Mouse (Mus musculus): ENCODE measurements at regions not wholly inside any gene's neighbourhood (a gene's known extent, or its start where the extent isn't known, plus 50 kb on each side); places are given as distances from the start of the nearest gene placed in this dataset.
A peak's percentile ranks its signal among the peaks of the same experiment; 100 is the strongest.

DNA sequence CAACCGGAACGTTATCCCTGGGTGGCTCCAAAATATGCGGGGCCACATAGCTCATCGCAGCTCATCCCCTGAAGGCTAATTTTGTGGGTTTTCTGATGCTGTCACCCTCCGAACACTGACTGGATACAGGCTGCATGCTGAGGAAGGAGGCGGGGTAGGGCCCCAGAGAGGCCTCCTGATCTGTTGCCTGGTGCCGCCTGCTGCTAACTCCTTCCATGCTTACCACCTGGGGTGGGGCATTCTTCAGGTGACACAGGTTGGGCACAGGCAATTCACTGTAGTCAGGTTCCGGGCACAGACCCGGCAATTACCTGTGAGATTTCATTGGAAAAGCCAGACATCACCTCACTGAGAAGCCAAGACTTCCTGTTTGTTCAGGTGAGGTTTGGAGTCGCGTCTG is 213.4 kb upstream of the Kazn start:
- DNase-seq (ENCODE audit: low spot score), result no peak
- no peak overlapping the region for H3K27ac ChIP-seq (ENCODE audit: low read depth)
- WGBS, result 51% methylated on average over 11 of the region's 11 CpGs

DNA sequence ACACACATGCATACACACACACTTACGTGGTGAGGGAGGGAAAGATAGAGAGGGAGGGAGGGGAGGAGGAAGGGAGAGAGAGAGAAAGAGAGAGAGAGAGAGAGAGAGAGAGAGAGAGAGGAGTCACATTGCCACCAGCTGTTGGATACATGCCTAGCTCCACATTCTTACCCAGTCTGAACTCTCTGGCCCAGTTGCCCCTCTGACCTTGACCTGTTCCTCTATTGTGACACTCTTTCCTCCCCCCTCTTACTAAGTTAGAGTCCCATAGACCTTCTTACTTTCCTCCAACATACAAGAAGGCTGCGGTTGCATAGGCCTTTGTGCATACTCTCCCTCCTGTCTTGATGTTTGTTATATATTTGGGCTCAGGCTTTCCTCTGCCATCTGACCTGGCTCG is 211.7 kb upstream of the Kazn start:
- 85% methylated on average over 3 of the region's 3 CpGs for WGBS
- no peaks in the 10 kb centered on the region for H3K9me3 ChIP-seq (ENCODE audit: control insufficient read depth, low read length)
- no peaks in the 10 kb centered on the region for H3K36me3 ChIP-seq (ENCODE audit: control insufficient read depth, insufficient read depth, low read length)
- H3K27ac ChIP-seq (ENCODE audit: low read depth), result no peak overlapping the region
- ATAC-seq (replicated peaks; ENCODE audit: low FRiP score, low TSS enrichment, low read depth) (no peak), DNase-seq (ENCODE audit: low spot score) (no peak)
- no peak overlapping the region for H3K4me3 ChIP-seq (ENCODE audit: low read depth, low read length)
- no peak overlapping the region for H3K9ac ChIP-seq (ENCODE audit: low read length)
- peaks cover 3% of the 10 kb centered on the region; the same call in 1 of the 2 replicates for H3K4me1 ChIP-seq (replicated peaks; ENCODE audit: control insufficient read depth, insufficient read depth, low read length)
- H3K4me2 ChIP-seq (ENCODE audit: low read length), result no peak overlapping the region
- no peaks in the 10 kb centered on the region for H3K27me3 ChIP-seq (replicated peaks; ENCODE audit: control insufficient read depth, insufficient read depth, low read length)

More for the DNA sequence above, 213.4 kb upstream of the Kazn start:
- H3K4me1 ChIP-seq (replicated peaks; ENCODE audit: control insufficient read depth, insufficient read depth, low read length), result peaks cover under 1% of the 10 kb centered on the region; the same call in 1 of the 2 replicates
- H3K36me3 ChIP-seq (ENCODE audit: control insufficient read depth, insufficient read depth, low read length), result no peaks in the 10 kb centered on the region
- no peak for ATAC-seq (replicated peaks; ENCODE audit: low FRiP score, low TSS enrichment, low read depth)
- no peak overlapping the region for H3K4me2 ChIP-seq (ENCODE audit: low read length)
- no peak overlapping the region for H3K9ac ChIP-seq (ENCODE audit: low read length)
- H3K27me3 ChIP-seq (replicated peaks; ENCODE audit: control insufficient read depth, insufficient read depth, low read length), result no peaks in the 10 kb centered on the region
- H3K4me3 ChIP-seq (ENCODE audit: low read depth, low read length), result no peak overlapping the region
- no peaks in the 10 kb centered on the region for H3K9me3 ChIP-seq (ENCODE audit: control insufficient read depth, low read length)

DNA sequence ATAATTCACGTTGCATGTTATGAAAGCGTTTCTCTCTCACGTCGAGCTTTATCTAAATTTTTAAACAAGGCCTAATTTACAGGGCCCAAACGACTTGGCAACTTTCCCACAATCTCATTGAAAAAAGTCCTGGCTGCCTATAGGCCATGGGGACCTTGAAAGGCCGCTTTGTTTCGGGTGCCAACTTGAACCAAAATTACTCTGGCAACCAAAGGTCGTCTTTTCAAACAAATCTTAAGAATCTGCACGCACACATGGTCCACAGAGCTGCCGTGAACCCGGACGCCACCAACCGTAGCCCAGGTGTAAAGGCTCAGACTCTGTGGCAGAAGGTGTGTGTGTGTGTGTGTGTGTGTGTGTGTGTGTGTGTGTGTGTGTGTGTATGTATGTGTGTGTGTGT is 210.5 kb upstream of the Kazn start:
- Histone ChIP-seq H3K27me3 (replicated peaks; ENCODE audit: control insufficient read depth, insufficient read depth, low read length) (no peaks in the 10 kb centered on the region), H3K27ac (ENCODE audit: low read depth) (no peak overlapping the region), H3K9ac (ENCODE audit: low read length) (no peak overlapping the region), H3K36me3 (ENCODE audit: control insufficient read depth, insufficient read depth, low read length) (no peaks in the 10 kb centered on the region), H3K9me3 (ENCODE audit: control insufficient read depth, low read length) (no peaks in the 10 kb centered on the region), H3K4me3 (ENCODE audit: low read depth, low read length) (no peak overlapping the region), H3K4me2 (ENCODE audit: low read length) (no peak overlapping the region), H3K4me1 (replicated peaks; ENCODE audit: control insufficient read depth, insufficient read depth, low read length) (peaks cover 3% of the 10 kb centered on the region; the same call in 1 of the 2 replicates)
- ATAC-seq (replicated peaks; ENCODE audit: low FRiP score, low TSS enrichment, low read depth) (no peak), DNase-seq (ENCODE audit: low spot score) (no peak)
- 39% methylated on average over 13 of the region's 13 CpGs for WGBS

DNA sequence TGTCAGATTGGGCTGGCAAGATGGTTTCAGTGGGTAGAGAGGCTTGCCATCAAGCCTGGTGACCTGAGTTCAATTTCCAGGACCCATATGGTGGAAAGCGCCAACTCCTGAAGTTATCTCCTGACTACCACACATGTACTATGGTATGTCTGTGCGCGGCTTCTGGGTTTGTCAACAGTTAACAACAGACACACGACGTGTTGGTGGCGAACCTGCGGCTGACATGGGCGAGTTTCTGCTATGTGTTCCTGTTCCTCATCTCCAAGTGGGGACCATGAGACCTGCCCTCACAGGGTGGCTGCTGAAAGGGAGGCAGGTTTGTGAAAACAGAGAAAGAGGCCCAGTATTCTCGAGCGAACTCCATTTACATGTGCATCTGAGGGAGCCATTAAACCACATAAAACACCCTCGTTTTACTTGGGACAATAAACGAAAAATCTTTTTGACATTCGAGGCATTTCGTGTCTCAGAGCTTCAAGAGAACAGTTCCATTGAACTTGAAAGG is 210.0 kb upstream of the Kazn start:
- no peaks in the 10 kb centered on the region for H3K9me3 ChIP-seq (ENCODE audit: control insufficient read depth, low read length)
- WGBS, result 77% methylated on average over 14 of the region's 14 CpGs
- no peak for DNase-seq (ENCODE audit: low spot score)
- ATAC-seq (replicated peaks; ENCODE audit: low FRiP score, low TSS enrichment, low read depth), result no peak
- H3K27me3 ChIP-seq (replicated peaks; ENCODE audit: control insufficient read depth, insufficient read depth, low read length), result no peaks in the 10 kb centered on the region
- no peaks in the 10 kb centered on the region for H3K36me3 ChIP-seq (ENCODE audit: control insufficient read depth, insufficient read depth, low read length)
- H3K27ac ChIP-seq (ENCODE audit: low read depth), result no peak overlapping the region
- no peak overlapping the region for H3K4me2 ChIP-seq (ENCODE audit: low read length)
- peaks cover 3% of the 10 kb centered on the region; the same call in 1 of the 2 replicates for H3K4me1 ChIP-seq (replicated peaks; ENCODE audit: control insufficient read depth, insufficient read depth, low read length)
- no peak overlapping the region for H3K4me3 ChIP-seq (ENCODE audit: low read depth, low read length)
- H3K9ac ChIP-seq (ENCODE audit: low read length), result no peak overlapping the region

DNA sequence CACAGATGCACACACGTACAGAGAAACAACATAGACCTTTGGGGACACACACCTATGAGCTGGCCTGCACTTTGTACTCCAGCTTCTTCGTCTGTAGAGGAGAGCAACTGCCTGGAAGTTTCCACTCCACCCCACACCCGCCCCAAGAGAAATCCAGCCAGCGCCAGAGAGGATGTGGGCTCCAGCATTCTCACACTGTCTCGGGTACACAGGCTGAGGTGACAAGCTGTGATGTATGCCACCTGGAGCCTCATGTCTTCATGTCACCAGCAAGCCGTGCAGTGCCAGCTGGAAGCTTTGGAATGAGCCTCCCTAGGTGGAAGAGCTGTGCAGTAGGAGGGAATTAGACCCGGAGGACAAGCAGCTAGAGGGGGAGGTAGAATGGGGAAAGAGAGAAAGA is 208.3 kb upstream of the Kazn start:
- Histone ChIP-seq H3K27ac (ENCODE audit: low read depth) (no peak overlapping the region), H3K27me3 (replicated peaks; ENCODE audit: control insufficient read depth, insufficient read depth, low read length) (no peaks in the 10 kb centered on the region), H3K36me3 (ENCODE audit: control insufficient read depth, insufficient read depth, low read length) (no peaks in the 10 kb centered on the region), H3K9ac (ENCODE audit: low read length) (no peak overlapping the region), H3K9me3 (ENCODE audit: control insufficient read depth, low read length) (no peaks in the 10 kb centered on the region), H3K4me1 (replicated peaks; ENCODE audit: control insufficient read depth, insufficient read depth, low read length) (peaks cover 3% of the 10 kb centered on the region; the same call in 1 of the 2 replicates), H3K4me3 (ENCODE audit: low read depth, low read length) (no peak overlapping the region), H3K4me2 (ENCODE audit: low read length) (no peak overlapping the region)
- DNase-seq (ENCODE audit: low spot score), result no peak
- 38% methylated on average over 7 of the region's 7 CpGs for WGBS
- no peak for ATAC-seq (replicated peaks; ENCODE audit: low FRiP score, low TSS enrichment, low read depth)

DNA sequence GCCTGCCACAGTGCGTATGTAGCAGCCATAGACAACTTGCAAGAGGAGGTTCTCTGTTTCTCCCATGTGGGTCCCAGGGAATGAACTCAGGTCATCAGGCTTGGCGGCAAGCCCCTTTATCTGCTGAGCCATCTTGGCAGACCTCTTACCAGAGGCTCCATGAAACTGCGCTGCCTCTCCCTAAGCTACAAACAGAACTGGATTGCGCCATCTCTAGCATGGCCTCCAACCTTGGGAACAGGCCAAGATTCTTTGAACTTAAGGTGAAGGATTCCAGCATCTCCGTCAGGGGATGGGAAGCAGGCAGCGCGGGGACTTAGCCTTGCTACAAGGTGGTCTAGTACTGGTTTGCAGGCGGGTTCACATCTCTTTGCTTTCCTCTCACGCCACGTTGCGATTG is 201.8 kb upstream of the Kazn start:
- Histone ChIP-seq H3K4me1 (replicated peaks; ENCODE audit: control insufficient read depth, insufficient read depth, low read length) (peaks cover 11% of the 10 kb centered on the region), H3K36me3 (ENCODE audit: control insufficient read depth, insufficient read depth, low read length) (no peaks in the 10 kb centered on the region), H3K4me2 (ENCODE audit: low read length) (no peak overlapping the region), H3K9ac (ENCODE audit: low read length) (no peak overlapping the region), H3K27ac (ENCODE audit: low read depth) (no peak overlapping the region), H3K9me3 (ENCODE audit: control insufficient read depth, low read length) (no peaks in the 10 kb centered on the region), H3K27me3 (replicated peaks; ENCODE audit: control insufficient read depth, insufficient read depth, low read length) (no peaks in the 10 kb centered on the region), H3K4me3 (ENCODE audit: low read depth, low read length) (no peak overlapping the region)
- 72% methylated on average over 11 of the region's 11 CpGs for WGBS
- DNase-seq (ENCODE audit: low spot score) (no peak), ATAC-seq (replicated peaks; ENCODE audit: low FRiP score, low TSS enrichment, low read depth) (no peak)

DNA sequence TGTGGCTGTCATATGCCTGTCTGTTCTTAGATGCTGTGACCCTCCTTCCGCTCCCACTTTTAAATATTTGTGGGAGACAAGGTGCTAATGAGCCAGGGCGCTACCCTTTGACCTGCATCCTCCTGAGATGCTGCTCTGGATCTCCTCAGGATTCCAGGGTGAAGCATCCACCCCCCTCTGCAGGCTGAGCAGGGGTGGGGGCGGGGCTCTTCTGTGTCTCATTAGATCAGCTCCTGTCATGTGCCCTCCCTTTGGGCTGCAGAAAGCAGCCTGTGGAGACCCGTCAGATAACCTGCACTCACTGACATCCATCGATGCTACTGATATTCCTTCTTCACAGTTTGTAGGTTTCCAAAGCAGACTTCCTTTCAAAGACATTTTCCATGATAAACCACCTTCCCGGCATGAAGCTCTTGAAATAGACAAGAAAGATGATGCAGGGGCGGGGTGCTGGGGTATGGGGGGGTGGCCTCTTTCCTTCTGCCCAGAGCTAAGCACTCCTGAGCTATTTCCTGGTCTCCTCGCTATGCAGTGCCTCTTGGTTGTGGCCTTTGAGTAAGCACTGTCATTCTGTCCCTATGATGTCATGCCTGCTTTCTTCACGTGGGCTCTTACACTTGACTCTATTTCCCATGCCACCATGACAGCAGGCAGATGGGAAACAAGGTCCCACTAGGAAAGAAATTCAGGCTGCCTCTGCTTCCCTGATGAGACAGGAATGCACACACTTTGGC is 200.4 kb upstream of the Kazn start:
- no peak overlapping the region for H3K9ac ChIP-seq (ENCODE audit: low read length)
- ATAC-seq (replicated peaks; ENCODE audit: low FRiP score, low TSS enrichment, low read depth) (0 out of 2 replicates have a peak, but pooled peaks have one; percentile 27), DNase-seq (ENCODE audit: low spot score) (no peak)
- H3K4me1 ChIP-seq (replicated peaks; ENCODE audit: control insufficient read depth, insufficient read depth, low read length), result peaks cover 11% of the 10 kb centered on the region
- H3K9me3 ChIP-seq (ENCODE audit: control insufficient read depth, low read length), result no peaks in the 10 kb centered on the region
- no peak overlapping the region for H3K27ac ChIP-seq (ENCODE audit: low read depth)
- WGBS, result 26% methylated on average over 9 of the region's 9 CpGs
- no peaks in the 10 kb centered on the region for H3K36me3 ChIP-seq (ENCODE audit: control insufficient read depth, insufficient read depth, low read length)
- H3K4me2 ChIP-seq (ENCODE audit: low read length), result no peak overlapping the region
- H3K27me3 ChIP-seq (replicated peaks; ENCODE audit: control insufficient read depth, insufficient read depth, low read length), result no peaks in the 10 kb centered on the region
- H3K4me3 ChIP-seq (ENCODE audit: low read depth, low read length), result no peak overlapping the region

DNA sequence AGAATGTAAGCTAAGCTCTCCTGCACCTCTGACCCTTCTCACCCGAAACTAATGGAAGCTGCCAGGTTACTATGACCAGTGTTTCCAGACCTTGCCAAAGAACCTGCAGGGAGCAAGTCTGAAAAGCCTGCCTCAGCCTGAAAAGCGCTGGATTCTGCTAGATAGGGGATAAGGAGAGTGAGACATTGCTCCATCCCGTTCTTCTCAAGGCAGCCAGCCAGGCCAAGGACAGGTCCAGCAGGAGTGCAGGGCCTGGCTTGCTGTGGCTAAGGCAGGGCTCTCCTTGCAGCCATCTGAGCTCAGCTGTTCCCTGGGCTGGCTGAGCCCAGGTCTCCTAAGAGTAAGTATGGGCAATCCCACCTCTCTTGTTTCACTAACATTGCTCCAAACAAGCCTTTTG is 185.4 kb upstream of the Kazn start:
- Histone ChIP-seq H3K4me1 (replicated peaks; ENCODE audit: control insufficient read depth, insufficient read depth, low read length) (no peaks in the 10 kb centered on the region), H3K9me3 (ENCODE audit: control insufficient read depth, low read length) (no peaks in the 10 kb centered on the region), H3K36me3 (ENCODE audit: control insufficient read depth, insufficient read depth, low read length) (no peaks in the 10 kb centered on the region), H3K27me3 (replicated peaks; ENCODE audit: control insufficient read depth, insufficient read depth, low read length) (no peaks in the 10 kb centered on the region), H3K4me2 (ENCODE audit: low read length) (no peak overlapping the region), H3K27ac (ENCODE audit: low read depth) (no peak overlapping the region), H3K4me3 (ENCODE audit: low read depth, low read length) (no peak overlapping the region), H3K9ac (ENCODE audit: low read length) (no peak overlapping the region)
- 69% methylated on average over 3 of the region's 3 CpGs for WGBS
- DNase-seq (ENCODE audit: low spot score), result no peak
- ATAC-seq (replicated peaks; ENCODE audit: low FRiP score, low TSS enrichment, low read depth), result no peak

DNA sequence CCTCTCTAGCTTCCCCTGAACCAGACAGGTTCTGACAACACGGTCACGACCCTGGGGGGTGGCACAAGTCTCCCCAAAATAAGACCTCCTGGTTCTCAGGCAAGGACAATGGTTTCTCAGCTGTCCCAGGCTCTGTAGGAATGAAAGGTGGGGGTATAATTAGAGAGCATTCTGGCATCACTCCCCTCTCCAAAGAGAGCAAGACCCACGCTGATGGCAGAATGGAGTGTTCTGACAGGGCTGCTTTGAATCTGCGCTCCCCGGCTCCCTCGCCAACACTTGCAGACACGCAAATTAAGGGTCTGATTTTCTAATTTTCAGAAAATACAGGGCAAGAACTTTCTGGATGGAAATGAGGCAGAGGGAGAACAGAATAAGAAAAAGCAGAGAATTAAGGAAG is 181.2 kb upstream of the Kazn start:
- no peak overlapping the region for H3K4me2 ChIP-seq (ENCODE audit: low read length)
- ATAC-seq (replicated peaks; ENCODE audit: low FRiP score, low TSS enrichment, low read depth) (no peak), DNase-seq (ENCODE audit: low spot score) (no peak)
- 83% methylated on average over 7 of the region's 7 CpGs for WGBS
- H3K9ac ChIP-seq (ENCODE audit: low read length), result no peak overlapping the region
- 0 out of 2 replicates have a peak, but pooled peaks cover 2% of the 10 kb centered on the region for H3K4me1 ChIP-seq (replicated peaks; ENCODE audit: control insufficient read depth, insufficient read depth, low read length)
- no peaks in the 10 kb centered on the region for H3K9me3 ChIP-seq (ENCODE audit: control insufficient read depth, low read length)
- H3K27me3 ChIP-seq (replicated peaks; ENCODE audit: control insufficient read depth, insufficient read depth, low read length), result no peaks in the 10 kb centered on the region
- no peaks in the 10 kb centered on the region for H3K36me3 ChIP-seq (ENCODE audit: control insufficient read depth, insufficient read depth, low read length)
- no peak overlapping the region for H3K27ac ChIP-seq (ENCODE audit: low read depth)
- H3K4me3 ChIP-seq (ENCODE audit: low read depth, low read length), result no peak overlapping the region
